Mouse (Mus musculus) MEL (cell line): ENCODE measurements around the gene Tmem8. TPM values are rescaled to one million over a fixed set of nuclear protein-coding genes. Genes with fewer than 3 reads are reported as not detected.
A peak's percentile ranks its signal among the peaks of the same experiment; 100 is the strongest.

Source experiments
- DNase-seq: peaks from one replicate; pipeline ENCODE4 v3.0.0; 2011; ENCODE audit warnings: low read depth, low spot score
- H3K27ac ChIP-seq: 2 replicates; pipeline ENCODE4 v1.5.1; 2012; ENCODE audit warnings: low read depth, mild to moderate bottlenecking, control low read depth, low read length, moderate library complexity; ENCODE audit not compliant: control insufficient read depth
- H3K27me3 ChIP-seq, 2 experiments: fragments of 150-350 bp in 1 of 2; sonication (generic) in 1 of 2; 2 replicates each; pipeline ENCODE4 v1.6.1; 2012; ENCODE audit warnings: low read length in 2 of 2, mild to moderate bottlenecking in 2 of 2, improper control_type of control experiment in 1 of 2, moderate library complexity in 1 of 2; ENCODE audit not compliant: insufficient read depth in 2 of 2, control insufficient read depth in 1 of 2
- H3K36me3 ChIP-seq, 2 experiments: 2 replicates each; pipeline ENCODE4 v1.6.1; 2012 to 2014; ENCODE audit warnings: low read length in 2 of 2, improper control_type of control experiment in 1 of 2, inconsistent platforms in 1 of 2, mild to moderate bottlenecking in 1 of 2; ENCODE audit not compliant: insufficient read depth in 2 of 2, control insufficient read depth in 1 of 2
- H3K4me1 ChIP-seq, 2 experiments: fragments of 150-350 bp in 1 of 2; sonication (generic) in 1 of 2; 2 replicates each; pipeline ENCODE4 v1.6.1; 2012; ENCODE audit warnings: low read length in 2 of 2, improper control_type of control experiment in 1 of 2, mild to moderate bottlenecking in 1 of 2; ENCODE audit not compliant: insufficient read depth in 2 of 2, control insufficient read depth in 1 of 2
- H3K4me3 ChIP-seq, 2 experiments: fragments of 150-350 bp in 1 of 2; sonication (generic) in 1 of 2; 2 replicates each; pipeline ENCODE4 v1.5.1; 2012; ENCODE audit warnings: low read depth in 2 of 2, low read length in 2 of 2, mild to moderate bottlenecking in 2 of 2, moderate library complexity in 2 of 2, control low read depth in 1 of 2, improper control_type of control experiment in 1 of 2; ENCODE audit not compliant: control insufficient read depth in 1 of 2, insufficient read depth in 1 of 2
- H3K79me2 ChIP-seq: 2 replicates; pipeline ENCODE4 v1.6.1; 2012; ENCODE audit warnings: mild to moderate bottlenecking, low read length, moderate library complexity; ENCODE audit not compliant: control insufficient read depth, poor library complexity, insufficient read depth
- H3K9ac ChIP-seq: 2 replicates; pipeline ENCODE4 v1.6.1; 2012; ENCODE audit warnings: low read depth, mild to moderate bottlenecking, control low read depth, low read length, moderate library complexity; ENCODE audit not compliant: control insufficient read depth, poor library complexity, severe bottlenecking
- H3K9me3 ChIP-seq: fragments of 150-350 bp; sonication (generic); replicated peaks from 2 replicates; pipeline ENCODE4 v1.6.1; 2012; ENCODE audit warnings: mild to moderate bottlenecking, low read length, improper control_type of control experiment, moderate library complexity; ENCODE audit not compliant: insufficient read depth
- BHLHE40 ChIP-seq: IDR thresholded peaks from 2 replicates; pipeline ENCODE4 v1.6.1; 2012; ENCODE audit warnings: low read depth, mild to moderate bottlenecking, inconsistent platforms, low read length, improper control_type of control experiment, borderline replicate concordance
- CHD1 ChIP-seq: IDR thresholded peaks from 2 replicates; pipeline ENCODE4 v1.6.1; 2012; ENCODE audit warnings: low read depth, mild to moderate bottlenecking, inconsistent platforms, low read length, improper control_type of control experiment
- CTCF ChIP-seq, 3 experiments: IDR thresholded peaks in 2 of 3; conservative IDR thresholded peaks in 1 of 3; 2 replicates each; pipeline ENCODE4 v1.5.1; 2011 to 2012; ENCODE audit warnings: low read length in 3 of 3, low read depth in 2 of 3, mild to moderate bottlenecking in 2 of 3, improper control_type of control experiment in 1 of 3, inconsistent platforms in 1 of 3, mixed read lengths in 1 of 3, moderate library complexity in 1 of 3; ENCODE audit not compliant: control insufficient read depth in 1 of 3, insufficient read depth in 1 of 3, poor library complexity in 1 of 3, severe bottlenecking in 1 of 3
- E2F4 ChIP-seq: IDR thresholded peaks from 2 replicates; pipeline ENCODE4 v1.6.1; 2011; ENCODE audit warnings: low read depth, low read length, improper control_type of control experiment, borderline replicate concordance
- ELF1 ChIP-seq: IDR thresholded peaks from 2 replicates; pipeline ENCODE4 v1.6.1; 2014; ENCODE audit warnings: low read depth, mild to moderate bottlenecking, inconsistent platforms, low read length, improper control_type of control experiment, moderate library complexity
- EP300 ChIP-seq, 2 experiments: IDR thresholded peaks; 2 replicates each; pipeline ENCODE4 v1.6.1; 2011; ENCODE audit warnings: improper control_type of control experiment in 2 of 2, low read length in 2 of 2, low read depth in 1 of 2, mild to moderate bottlenecking in 1 of 2
- ETS1 ChIP-seq: IDR thresholded peaks from 2 replicates; pipeline ENCODE4 v1.6.1; 2012; ENCODE audit warnings: low read depth, mild to moderate bottlenecking, inconsistent platforms, low read length, improper control_type of control experiment, moderate library complexity
- GABPA ChIP-seq: IDR thresholded peaks from 2 replicates; pipeline ENCODE4 v1.6.1; 2012; ENCODE audit warnings: low read depth, mild to moderate bottlenecking, inconsistent platforms, low read length, improper control_type of control experiment, moderate library complexity
- GATA1 ChIP-seq: IDR thresholded peaks from 2 replicates; pipeline ENCODE4 v1.6.1; 2011; ENCODE audit warnings: low read depth, low read length, improper control_type of control experiment
- HCFC1 ChIP-seq: IDR thresholded peaks from 2 replicates; pipeline ENCODE4 v1.6.1; 2012; ENCODE audit warnings: low read depth, mild to moderate bottlenecking, inconsistent platforms, low read length, improper control_type of control experiment, moderate library complexity
- JUND ChIP-seq: IDR thresholded peaks from 2 replicates; pipeline ENCODE4 v1.6.1; 2011; ENCODE audit warnings: low read depth, mild to moderate bottlenecking, improper control_type of control experiment, low read length
- KAT2A ChIP-seq: conservative IDR thresholded peaks from 2 replicates; pipeline ENCODE4 v1.6.1; 2012; ENCODE audit warnings: low read depth, low read length, improper control_type of control experiment, inconsistent platforms
- MAFK ChIP-seq: IDR thresholded peaks from 2 replicates; pipeline ENCODE4 v1.6.1; 2011; ENCODE audit warnings: low read depth, mild to moderate bottlenecking, low read length, improper control_type of control experiment, borderline replicate concordance
- MAX ChIP-seq: IDR thresholded peaks from 2 replicates; pipeline ENCODE4 v1.6.1; 2011; ENCODE audit warnings: low read length, improper control_type of control experiment
- MAZ ChIP-seq: IDR thresholded peaks from 2 replicates; pipeline ENCODE4 v1.6.1; 2012; ENCODE audit warnings: low read depth, mild to moderate bottlenecking, inconsistent platforms, low read length, improper control_type of control experiment
- MXI1 ChIP-seq: IDR thresholded peaks from 2 replicates; pipeline ENCODE4 v1.6.1; 2011; ENCODE audit warnings: mild to moderate bottlenecking, low read depth, low read length, improper control_type of control experiment
- MYB ChIP-seq: IDR thresholded peaks from 2 replicates; pipeline ENCODE4 v1.6.1; 2011; ENCODE audit warnings: mild to moderate bottlenecking, low read depth, low read length, improper control_type of control experiment
- MYC ChIP-seq: IDR thresholded peaks from 2 replicates; pipeline ENCODE4 v1.6.1; 2011; ENCODE audit warnings: low read depth, mild to moderate bottlenecking, low read length, improper control_type of control experiment, moderate library complexity
- POLR2A ChIP-seq, 2 experiments: IDR thresholded peaks; 2 replicates each; pipeline ENCODE4 v1.6.1; 2011 to 2012; ENCODE audit warnings: low read length in 2 of 2, mild to moderate bottlenecking in 2 of 2, control low read depth in 1 of 2, improper control_type of control experiment in 1 of 2, low read depth in 1 of 2, moderate library complexity in 1 of 2; ENCODE audit not compliant: control insufficient read depth in 1 of 2, insufficient read depth in 1 of 2, poor library complexity in 1 of 2
- POLR2AphosphoS2 ChIP-seq: IDR thresholded peaks from 2 replicates; pipeline ENCODE4 v1.6.1; 2011; ENCODE audit warnings: low read length, improper control_type of control experiment
- POLR2AphosphoS5 ChIP-seq: IDR thresholded peaks from 2 replicates; pipeline ENCODE4 v1.6.1; 2012; ENCODE audit warnings: low read depth, borderline replicate concordance, mild to moderate bottlenecking, inconsistent platforms, low read length, moderate library complexity, mixed read lengths
- RAD21 ChIP-seq: IDR thresholded peaks from 2 replicates; pipeline ENCODE4 v1.6.1; 2011; ENCODE audit warnings: mild to moderate bottlenecking, low read depth, low read length, improper control_type of control experiment
- RCOR1 ChIP-seq: IDR thresholded peaks from 2 replicates; pipeline ENCODE4 v1.6.1; 2012; ENCODE audit warnings: low read depth, mild to moderate bottlenecking, inconsistent platforms, low read length, improper control_type of control experiment
- SIN3A ChIP-seq: IDR thresholded peaks from 2 replicates; pipeline ENCODE4 v1.6.1; 2012; ENCODE audit warnings: low read length, improper control_type of control experiment, inconsistent platforms
- TBP ChIP-seq: IDR thresholded peaks from 2 replicates; pipeline ENCODE4 v1.8.0; 2011; ENCODE audit warnings: low read depth, low read length, improper control_type of control experiment
- TCF12 ChIP-seq: IDR thresholded peaks from 2 replicates; pipeline ENCODE4 v1.6.1; 2014; ENCODE audit warnings: low read depth, mild to moderate bottlenecking, inconsistent platforms, low read length, improper control_type of control experiment, moderate library complexity
- UBTF ChIP-seq: IDR thresholded peaks from 2 replicates; pipeline ENCODE4 v1.6.1; 2012; ENCODE audit warnings: low read depth, mild to moderate bottlenecking, inconsistent platforms, low read length, improper control_type of control experiment, moderate library complexity, borderline replicate concordance; ENCODE audit not compliant: insufficient read depth
- USF2 ChIP-seq, 2 experiments: IDR thresholded peaks; 2 replicates each; pipeline ENCODE4 v1.6.1; 2011 to 2012; ENCODE audit warnings: improper control_type of control experiment in 2 of 2, low read length in 2 of 2, borderline replicate concordance in 1 of 2, inconsistent platforms in 1 of 2, low read depth in 1 of 2, mild to moderate bottlenecking in 1 of 2; ENCODE audit not compliant: insufficient read depth in 1 of 2
- ZC3H11A ChIP-seq: IDR thresholded peaks from 2 replicates; pipeline ENCODE4 v1.6.1; 2012; ENCODE audit warnings: low read depth, mild to moderate bottlenecking, inconsistent platforms, low read length, improper control_type of control experiment
- ZMIZ1 ChIP-seq: IDR thresholded peaks from 2 replicates; pipeline ENCODE4 v1.6.1; 2012; ENCODE audit warnings: low read depth, mild to moderate bottlenecking, inconsistent platforms, low read length, improper control_type of control experiment, moderate library complexity
- polyA plus RNA-seq, 2 experiments: library from polyadenylated mRNA; stranded (reverse) in 1 of 2; unstranded in 1 of 2; fragments of >175 nt in 1 of 2; fragments of >200 nt in 1 of 2; gene quantifications; 2 replicates each; pipeline versions ENCODE4 v1.2.1 to v1.2.4; 2012; ENCODE audit warnings: low replicate concordance in 2 of 2, low read depth in 1 of 2; ENCODE audit not compliant: insufficient read length in 2 of 2, insufficient read depth in 1 of 2, missing spikeins in 1 of 2
- total RNA-seq: library from RNA; depleted of rRNA; stranded (reverse); fragments of 300-350 nt; gene quantifications from 2 replicates; pipeline ENCODE4 v1.2.3, GENCODE M21; 2012

The Tmem8 gene
- total and polyA plus RNA-seq, 3 experiments = 4.7 to 16.7 TPM; not detected in 1

GRCm38 (mm10) chr17:26137751-26138130 is 24.6 kb downstream of the Tmem8 start:
- peak overlapping the region; percentile 56 for H3K27ac ChIP-seq
- peaks cover 2 to 13% of the 10 kb centered on the region in 2 experiments; a peak in 3 of 4 replicates for H3K36me3 ChIP-seq
- H3K9ac ChIP-seq = peak overlapping the region; percentile 60
- peak overlapping the region; percentile 37 to 40 for H3K4me3 ChIP-seq
- no peaks in the 10 kb centered on the region for H3K27me3 ChIP-seq
- peaks cover 38% of the 10 kb centered on the region for H3K79me2 ChIP-seq
- DNase-seq = no peak
- peaks cover 4 to 8% of the 10 kb centered on the region in 2 experiments for H3K4me1 ChIP-seq
- TF ChIP-seq ZC3H11A = no peak
- no peak for TF ChIP-seq E2F4
- TF ChIP-seq MAX = no peak
- TF ChIP-seq GABPA = no peak
- TF ChIP-seq CTCF (IDR thresholded peaks at IDR 0.05 in 2 of 3, conservative IDR thresholded peaks at IDR 0.05 in 1 of 3; ENCODE audit: control insufficient read depth in 1 of 3, insufficient read depth in 1 of 3, low read depth in 2 of 3, low read length in 3 of 3, poor library complexity in 1 of 3, severe bottlenecking in 1 of 3) = no peak
- no peak for TF ChIP-seq POLR2AphosphoS2
- TF ChIP-seq MYB = no peak
- no peak for TF ChIP-seq SIN3A
- TF ChIP-seq CHD1 = no peak
- TF ChIP-seq MYC = no peak
- TF ChIP-seq TBP = no peak
- TF ChIP-seq ZMIZ1 = no peak
- no peak for TF ChIP-seq RCOR1
- no peaks in the 10 kb centered on the region for H3K9me3 ChIP-seq

- H3K4me3 ChIP-seq = peak within 1 kb of the TSS; percentile 94 to 97
- H3K4me1 ChIP-seq = peaks cover 4 to 8% of the 10 kb centered on the region in 2 experiments
- peaks cover 2 to 13% of the 10 kb centered on the region in 2 experiments for H3K36me3 ChIP-seq
- peak within 1 kb of the TSS; percentile 90 for H3K9ac ChIP-seq
- DNase-seq = peak; percentile 99
- H3K79me2 ChIP-seq = peaks cover 44% of the 10 kb centered on the region
- H3K27me3 ChIP-seq = no peaks in the 10 kb centered on the region
- no peaks in the 10 kb centered on the region for H3K9me3 ChIP-seq
- peak within 1 kb of the TSS; percentile 72 for H3K27ac ChIP-seq
- no peak for TF ChIP-seq RAD21
- TF ChIP-seq JUND = no peak
- peak; percentile 76; the same call in 1 of the 2 replicates for TF ChIP-seq POLR2AphosphoS2
- no peak for TF ChIP-seq POLR2AphosphoS5
- TF ChIP-seq MAZ = peak; percentile 85; the same call in 1 of the 2 replicates
- no peak for TF ChIP-seq USF2 (IDR thresholded peaks at IDR 0.05; ENCODE audit: borderline replicate concordance in 1 of 2, insufficient read depth in 1 of 2, low read depth in 1 of 2, low read length in 2 of 2)
- TF ChIP-seq RCOR1 = no peak
- no peak for TF ChIP-seq MAFK
- TF ChIP-seq KAT2A = no peak; the same call in 1 of the 2 replicates
- TF ChIP-seq MXI1 = peak; percentile 61
- peak; percentile 88 for TF ChIP-seq ELF1
- peak; percentile 55 for TF ChIP-seq SIN3A
- no peak for TF ChIP-seq MYC
- TF ChIP-seq UBTF = no peak
- TF ChIP-seq MYB = no peak
- TF ChIP-seq BHLHE40 = no peak
- TF ChIP-seq TCF12 = 0 out of 2 replicates have a peak, but pooled peaks have one; percentile 4
- peak; percentile 59 to 87 for TF ChIP-seq POLR2A (IDR thresholded peaks at IDR 0.05; ENCODE audit: control insufficient read depth in 1 of 2, insufficient read depth in 1 of 2, low read depth in 1 of 2, low read length in 2 of 2, poor library complexity in 1 of 2)
- TF ChIP-seq ETS1 = no peak
- no peak for TF ChIP-seq ZC3H11A
- peak; percentile 81 for TF ChIP-seq GATA1
- no peak for TF ChIP-seq CHD1
- peak; percentile 68; the same call in 1 of the 2 replicates for TF ChIP-seq HCFC1
- TF ChIP-seq EP300 (IDR thresholded peaks at IDR 0.05; ENCODE audit: low read depth in 1 of 2, low read length in 2 of 2) = 0 out of 4 replicates have a peak, but pooled peaks of 1 of the 2 experiments have one; percentile 12
Measured at GRCm38 (mm10) chr17:26138239-26138836, 25.2 kb downstream of the Tmem8 start, which contains the start of gene Axin1. TSS of gene Axin1 (plus strand) at chr17:26138688.
